Mouse (Mus musculus) NIH3T3 (cell line): ENCODE data around the gene Pacsin3.

Experiments
- DNase-seq: peaks from one replicate; pipeline ENCODE4 v3.0.0-alpha.2; 2012; ENCODE audit warnings: low read depth

Gene Pacsin3

GRCm38 (mm10) chr2:91259493-91259892 is 3.7 kb downstream of the Pacsin3 start:
- no peak for DNase-seq

DNA sequence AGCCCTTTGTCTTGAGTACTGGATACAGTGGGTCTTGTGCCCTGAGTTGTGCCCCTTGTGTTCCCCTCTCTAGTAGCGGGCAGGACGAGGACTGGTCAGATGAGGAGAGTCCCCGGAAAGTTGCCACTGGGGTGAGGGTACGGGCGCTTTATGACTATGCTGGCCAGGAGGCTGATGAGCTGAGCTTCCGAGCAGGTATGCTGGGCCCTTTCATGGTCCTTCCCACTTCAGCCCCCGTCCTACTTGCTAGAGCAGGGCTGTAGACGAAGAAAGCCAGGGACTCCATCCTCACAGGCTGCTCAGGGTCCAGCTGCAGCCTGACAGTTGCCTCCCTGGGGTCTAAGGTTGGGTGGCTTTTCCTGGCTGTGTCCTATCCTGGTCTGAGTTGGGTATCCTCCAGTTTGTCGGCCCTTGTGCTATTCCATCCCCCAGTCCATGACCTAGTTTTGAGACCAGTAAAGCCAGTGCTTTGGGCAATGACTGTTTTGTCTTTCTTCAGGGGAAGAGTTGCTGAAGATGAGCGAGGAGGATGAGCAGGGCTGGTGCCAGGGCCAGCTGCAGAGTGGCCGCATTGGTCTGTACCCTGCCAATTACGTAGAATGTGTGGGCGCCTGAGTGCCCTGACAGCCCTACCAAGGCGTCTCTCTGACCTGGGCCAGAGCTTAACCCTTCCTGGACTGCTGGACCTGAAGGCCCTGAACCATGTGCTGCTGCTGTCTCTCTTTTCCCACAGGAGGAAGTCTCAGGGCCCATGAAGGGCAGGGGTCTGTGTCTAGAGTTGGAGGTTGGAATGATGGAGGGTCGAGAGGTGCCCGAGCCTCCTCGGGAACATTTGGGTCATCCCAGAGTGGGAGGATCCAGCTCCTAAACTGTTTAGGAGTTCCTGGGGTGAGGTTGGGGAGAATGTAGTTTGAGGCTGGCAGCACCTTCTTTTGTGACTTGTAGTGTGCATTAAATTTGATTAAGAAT is 8.2 kb downstream of the Pacsin3 start:
- no peak for DNase-seq

- peak; percentile 98 for DNase-seq
These were observed 9.2 kb downstream of the Pacsin3 start, which contains the start of gene Arfgap2 for GRCm38 (mm10) chr2:91264711-91265681. Gene Arfgap2 (plus strand): TSS chr2:91264974.

GRCm38 (mm10) chr2:91268042-91268441 is 12.3 kb downstream of the Pacsin3 start:
- no peak for DNase-seq

DNA sequence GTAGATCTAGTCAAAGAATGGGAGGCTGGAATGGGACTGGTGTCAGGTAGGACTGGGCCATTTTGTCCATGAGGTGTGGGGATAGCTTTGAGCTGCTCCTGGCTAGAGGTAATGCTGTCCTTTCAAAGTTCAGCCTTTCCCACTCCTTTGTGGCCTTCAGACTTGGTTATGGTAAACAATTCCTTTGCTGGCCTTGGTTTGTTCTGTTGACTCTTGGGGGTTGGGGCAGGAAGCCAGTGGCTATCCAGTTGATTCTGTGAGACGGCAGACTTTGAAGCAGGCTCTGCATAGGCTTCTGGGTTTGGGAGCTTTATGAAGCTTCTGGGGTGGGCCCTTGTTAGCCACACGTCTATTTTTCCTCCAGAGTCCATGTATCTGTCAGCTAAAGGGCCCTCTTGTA is 13.0 kb downstream of the Pacsin3 start:
- DNase-seq = no peak

DNA sequence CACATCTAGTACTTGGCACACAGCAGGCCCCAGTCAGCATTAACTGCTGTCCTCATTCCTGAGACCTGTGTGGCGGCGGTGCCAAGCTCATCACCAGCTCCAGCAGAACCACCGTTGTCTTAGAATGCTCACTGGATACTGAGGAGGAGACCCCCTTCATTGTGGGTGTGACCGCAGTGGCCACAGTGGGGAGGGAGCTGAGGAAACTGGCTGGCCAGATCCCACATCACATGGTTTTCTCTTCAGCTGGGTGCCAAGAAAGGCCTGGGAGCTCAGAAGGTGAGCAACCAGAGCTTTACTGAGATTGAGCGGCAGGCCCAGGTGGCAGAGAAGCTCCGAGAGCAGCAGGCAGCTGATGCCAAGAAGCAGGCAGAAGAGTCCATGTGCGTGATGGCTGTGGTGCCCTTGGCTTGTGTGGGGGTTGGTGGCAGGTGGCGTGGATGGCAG is 14.0 kb downstream of the Pacsin3 start:
- no peak for DNase-seq

GRCm38 (mm10) chr2:91278749-91279371 is 23.1 kb downstream of the Pacsin3 start:
- DNase-seq = peak; percentile 64

- no peak for DNase-seq
These were observed 23.6 kb downstream of the Pacsin3 start for GRCm38 (mm10) chr2:91279372-91279755.

DNA sequence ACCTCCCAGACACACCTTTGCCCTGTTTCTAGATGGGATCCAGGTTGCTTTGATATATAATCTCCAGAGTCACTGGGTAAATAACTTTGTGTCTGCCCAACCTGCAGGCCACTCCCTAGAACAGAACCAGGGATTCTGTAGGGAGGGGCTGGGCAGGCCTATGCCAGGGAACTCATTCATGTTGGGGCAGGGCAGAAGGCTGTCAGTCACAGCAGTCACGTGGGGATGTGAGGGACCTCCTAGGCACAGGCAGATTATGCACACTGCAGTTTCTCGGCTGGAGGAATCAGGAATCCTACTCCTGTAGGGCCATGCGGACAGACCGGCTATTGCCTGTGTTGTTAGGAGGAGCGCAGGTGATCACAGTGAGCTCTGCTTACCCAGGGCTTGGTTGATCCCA is 25.6 kb downstream of the Pacsin3 start:
- no peak for DNase-seq

DNA sequence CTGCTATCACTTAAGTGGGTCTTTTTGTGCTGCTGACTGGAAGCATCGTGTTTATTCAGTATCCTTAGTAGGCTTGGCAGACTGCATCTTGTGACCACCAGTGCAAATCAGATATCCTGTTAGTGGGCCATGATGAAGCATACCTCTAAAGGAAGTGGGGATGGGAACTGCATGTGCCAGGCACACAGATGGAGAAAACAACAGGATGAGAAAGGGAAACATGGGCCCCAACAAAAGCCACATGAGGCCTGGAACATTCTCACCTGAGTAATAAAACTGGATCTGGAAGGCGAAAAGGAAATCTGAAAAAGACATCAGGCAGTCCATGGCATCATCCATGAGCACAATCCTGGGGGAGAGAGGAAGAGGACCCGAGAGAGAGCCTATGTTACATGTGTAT is 28.2 kb downstream of the Pacsin3 start:
- DNase-seq = no peak

DNA sequence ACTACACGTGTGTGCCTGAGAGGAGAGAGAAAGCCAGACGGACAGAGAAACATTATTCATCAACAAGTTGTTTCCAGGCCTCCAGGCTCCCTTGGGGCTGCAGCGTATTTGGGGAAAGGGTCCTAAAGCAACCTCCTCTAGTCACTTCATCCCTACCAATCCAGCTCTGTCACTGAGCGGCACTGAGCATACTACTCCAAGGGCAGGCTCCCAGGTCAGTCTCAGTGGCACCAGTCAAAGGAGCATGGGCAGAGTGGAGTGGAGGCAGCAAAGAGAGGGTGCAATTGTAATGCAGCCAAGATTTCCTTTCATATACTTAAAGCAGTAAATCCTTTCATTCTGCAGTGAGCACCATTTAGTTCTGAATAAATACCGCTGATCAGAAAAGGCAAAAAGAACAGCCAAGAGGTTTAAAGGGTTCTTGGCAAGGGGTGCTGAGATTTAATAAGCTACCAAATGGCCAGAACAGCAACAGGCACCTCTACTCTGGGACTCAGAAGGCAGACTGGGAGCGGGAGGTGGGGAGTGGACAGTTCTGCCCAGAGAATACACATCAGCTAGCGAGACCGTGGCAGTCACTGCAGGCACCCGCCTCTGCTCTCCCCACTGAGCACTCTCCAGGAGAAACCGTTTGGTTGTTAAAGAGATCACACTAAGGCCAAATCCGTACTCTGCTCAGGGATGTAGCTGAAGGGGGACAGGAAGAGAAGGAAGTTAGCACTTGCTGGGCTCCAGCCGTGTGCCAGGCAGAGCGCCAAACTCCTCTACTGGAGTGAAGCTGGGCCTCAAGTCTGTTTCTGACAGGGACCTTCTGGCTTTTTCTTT is 28.8 kb downstream of the Pacsin3 start:
- peak; percentile 31 for DNase-seq

DNA sequence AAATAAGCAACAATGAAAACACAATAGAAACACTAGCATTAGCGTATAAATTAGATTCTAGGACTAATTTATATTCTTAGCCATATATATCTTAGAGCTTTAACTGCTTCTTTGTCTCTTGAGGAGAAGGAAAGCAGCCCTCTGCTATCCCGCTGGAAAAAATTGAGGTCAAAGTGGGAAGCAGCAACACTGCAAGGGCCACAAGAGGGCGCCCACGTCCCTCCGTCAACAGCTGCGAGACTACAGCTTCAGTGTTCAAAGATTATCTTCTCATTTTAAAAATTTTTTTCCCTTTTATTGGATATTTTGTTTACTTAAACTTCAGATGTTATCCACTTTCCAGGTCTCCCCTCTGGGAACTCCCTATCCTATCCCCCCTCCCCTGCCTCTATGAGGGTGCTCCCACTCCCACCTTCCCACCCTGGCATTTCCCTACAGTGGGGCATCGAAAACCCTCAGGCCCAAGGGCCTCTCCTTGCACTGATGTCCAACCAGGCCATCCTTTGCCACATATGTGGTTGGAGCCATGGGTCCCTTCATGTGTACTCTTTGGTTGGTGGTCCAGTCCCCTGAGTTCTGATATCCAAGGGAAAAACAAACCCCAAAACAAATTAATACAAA is 30.2 kb downstream of the Pacsin3 start:
- DNase-seq = peak; percentile 92

DNA sequence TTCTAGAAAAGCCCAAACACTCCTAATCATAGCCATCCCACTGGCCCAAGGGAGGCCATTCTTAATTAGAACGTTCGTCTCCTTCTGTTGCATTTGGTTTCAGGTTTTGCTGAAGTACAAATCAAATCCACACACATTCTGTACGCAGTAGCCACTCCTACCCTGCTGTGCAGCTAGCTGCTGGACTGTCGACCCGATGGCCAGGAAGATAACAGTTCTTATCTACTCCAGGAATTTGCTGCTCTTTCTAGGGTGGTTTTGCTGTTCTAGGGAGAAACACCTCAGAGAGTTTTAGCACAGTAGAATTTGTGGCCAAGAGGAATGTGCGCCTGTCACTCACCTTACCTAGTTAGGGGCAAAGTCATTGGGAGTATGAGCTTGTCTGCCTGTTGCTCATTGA is 31.8 kb downstream of the Pacsin3 start:
- DNase-seq = no peak

GRCm38 (mm10) chr2:91291197-91292007 is 35.6 kb downstream of the Pacsin3 start:
- peak; percentile 70 for DNase-seq

DNA sequence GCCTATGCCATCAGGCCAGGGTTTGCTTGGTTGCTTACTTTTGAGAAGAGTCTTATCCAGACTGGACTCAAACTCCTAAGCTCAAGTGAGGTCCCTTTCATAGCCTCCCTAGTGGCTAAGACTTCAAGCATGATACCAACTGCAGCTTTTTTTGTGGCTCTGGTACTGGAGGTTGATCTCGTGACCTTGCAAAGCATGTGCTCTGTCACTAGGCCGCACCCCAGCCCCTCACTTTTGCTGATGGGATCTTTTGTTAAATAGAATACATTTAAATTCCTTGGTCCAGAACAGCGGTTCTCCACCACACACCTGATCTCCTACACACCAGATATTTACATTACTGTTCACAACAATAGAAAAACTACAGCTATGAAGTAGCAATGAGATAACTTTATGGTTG is 38.5 kb downstream of the Pacsin3 start:
- no peak for DNase-seq

- no peak for DNase-seq
These were observed 40.1 kb downstream of the Pacsin3 start for GRCm38 (mm10) chr2:91295895-91296294.

DNA sequence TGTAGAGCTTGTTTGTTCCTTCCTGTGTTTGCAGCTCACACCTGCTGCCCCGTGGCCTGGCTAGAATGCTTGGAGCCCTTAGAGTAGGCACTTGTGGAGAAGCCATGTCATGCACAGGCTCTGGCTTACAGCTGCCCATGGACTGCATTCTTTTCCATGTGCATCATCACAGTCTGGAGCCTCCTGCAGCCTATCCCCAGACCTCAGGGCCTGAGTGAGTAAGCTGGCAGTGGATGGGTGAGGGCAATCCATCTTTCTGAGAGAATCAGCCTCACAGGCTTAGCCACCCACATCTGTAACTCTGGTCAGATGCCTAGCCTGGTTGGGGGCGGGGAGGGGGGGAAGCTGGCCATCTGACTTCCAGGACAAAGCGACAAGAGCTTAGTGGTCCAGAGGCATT is 43.4 kb downstream of the Pacsin3 start:
- DNase-seq = peak; percentile 89

- DNase-seq = no peak
These were observed 45.0 kb downstream of the Pacsin3 start for GRCm38 (mm10) chr2:91300784-91301183.

- peak; percentile 34 for DNase-seq
These were observed 46.1 kb downstream of the Pacsin3 start for GRCm38 (mm10) chr2:91301836-91302235.

- DNase-seq = peak; percentile 38
These were observed 47.1 kb downstream of the Pacsin3 start for GRCm38 (mm10) chr2:91302845-91303244.
